Mouse (Mus musculus) left cerebral cortex, adult 6 months (tissue): ENCODE results near the gene Elmod1. TPM values are rescaled to one million over a fixed set of nuclear protein-coding genes. Genes with fewer than 3 reads are reported as not detected.

Source experiments
- long read RNA-seq, 2 experiments: library from polyadenylated mRNA; unstranded; transcript quantifications; one replicate each; pipeline ENCODE4 v2.0.0; 2019 to 2020
- polyA plus RNA-seq: library from polyadenylated mRNA; unstranded; fragments of <200 nt; fragmentation: Nextera tagmentation; gene quantifications from 2 replicates; pipeline ENCODE4 v1.2.3, GENCODE M21; 2021

Elmod1 gene
- 48.7 and 57.2 TPM in 2 replicates for polyA plus RNA-seq
- long read RNA-seq, experiment 1, partial matches to known transcripts: 4 of 16 reads
- long read RNA-seq, experiment 1, other reads (novel, unspliced or antisense): 10 of 16 reads
- long read RNA-seq, experiment 2, partial matches to known transcripts: 59 of 94 reads
- long read RNA-seq, experiment 2, other reads (novel, unspliced or antisense): 34 of 94 reads

GRCm38 (mm10) chr9:53975122-53975518 is at the start of gene Elmod1:
Gene Elmod1, minus strand, starts transcription at chr9:53975301.

Other genes with a start within 250 kb of the Elmod1 start
- gene Slc35f2, start 203.8 kb downstream of the Elmod1 start, polyA plus RNA-seq: 2.3 and 3.0 TPM in 2 replicates
- 0.65 and 0.75 TPM in 2 replicates for gene Sln, start 125.1 kb downstream of the Elmod1 start, polyA plus RNA-seq
- gene Tnfaip8l3, start 93.1 kb upstream of the Elmod1 start, polyA plus RNA-seq: 2.9 and 3.7 TPM in 2 replicates